Mouse (Mus musculus): ENCODE results near the gene Vmn1r82. TPM values are rescaled to one million over a fixed set of nuclear protein-coding genes. Genes with fewer than 3 reads are reported as not detected.

The Vmn1r82 gene
- not detected in 2 replicates for total RNA-seq (2012; rRNA removed)

GRCm38 (mm10) chr7:12300130-12300529, at the start of gene Vmn1r82:
Gene Vmn1r82, plus strand, starts transcription at chr7:12300430.
- Histone ChIP-seq H3K27ac (ENCODE audit: insufficient read depth, low read depth, low read length, poor library complexity, severe bottlenecking) (no peak within 1 kb of the TSS), H3K4me1 (ENCODE audit: control insufficient read depth in 2 of 2, insufficient read depth in 2 of 2, low read length in 2 of 2, poor library complexity in 1 of 2) (no peaks in the 10 kb centered on the region), H3K9ac (ENCODE audit: insufficient read depth, low read depth, low read length, poor library complexity, severe bottlenecking) (no peak within 1 kb of the TSS), H3K4me3 (ENCODE audit: insufficient read depth in 1 of 2, low read depth in 1 of 2, low read length in 2 of 2, poor library complexity in 1 of 2, severe bottlenecking in 1 of 2) (no peak within 1 kb of the TSS), H3K9me3 (ENCODE audit: control insufficient read depth, insufficient read depth, low read depth, low read length) (no peaks in the 10 kb centered on the region), H3K36me3 (ENCODE audit: control insufficient read depth, insufficient read depth, low read length, poor library complexity, severe bottlenecking) (no peaks in the 10 kb centered on the region)
- TF ChIP-seq MAFK (IDR thresholded peaks at IDR 0.05; ENCODE audit: insufficient read depth, low read depth, low read length), result no peak
- TF ChIP-seq ZC3H11A (IDR thresholded peaks at IDR 0.05; ENCODE audit: borderline replicate concordance, low read depth, low read length), result no peak
- no peak for TF ChIP-seq HCFC1 (IDR thresholded peaks at IDR 0.05; ENCODE audit: borderline replicate concordance, insufficient read depth, low read length)
- no peak for TF ChIP-seq CHD2 (IDR thresholded peaks at IDR 0.05; ENCODE audit: low read depth, low read length)
- TF ChIP-seq ZNF384 (IDR thresholded peaks at IDR 0.05; ENCODE audit: low read depth, low read length), result no peak
- in situ Hi-C loops (cut with MboI; ENCODE audit: low sequenced_read_pairs in 2 of 2, unreplicated experiment in 2 of 2), result no loop called here
- DNase-seq (ENCODE audit: low read depth, low spot score), result no peak

GRCm38 (mm10) chr7:12268169-12268568, 32.1 kb upstream of the Vmn1r82 start, which contains the start of gene Vmn1r81:
Gene Vmn1r81, minus strand, starts transcription at chr7:12268269.
- no peak within 1 kb of the TSS for H3K27ac ChIP-seq (ENCODE audit: insufficient read depth, low read depth, low read length, poor library complexity, severe bottlenecking)
- H3K4me1 ChIP-seq (ENCODE audit: control insufficient read depth in 2 of 2, insufficient read depth in 2 of 2, low read length in 2 of 2, poor library complexity in 1 of 2), result no peaks in the 10 kb centered on the region
- H3K36me3 ChIP-seq (ENCODE audit: control insufficient read depth, insufficient read depth, low read length, poor library complexity, severe bottlenecking), result no peaks in the 10 kb centered on the region
- H3K4me3 ChIP-seq (ENCODE audit: insufficient read depth in 1 of 2, low read depth in 1 of 2, low read length in 2 of 2, poor library complexity in 1 of 2, severe bottlenecking in 1 of 2), result no peak within 1 kb of the TSS
- DNase-seq (ENCODE audit: low read depth, low spot score), result no peak
- TF ChIP-seq ZC3H11A (IDR thresholded peaks at IDR 0.05; ENCODE audit: borderline replicate concordance, low read depth, low read length), result no peak
- in situ Hi-C loops (cut with MboI; ENCODE audit: low sequenced_read_pairs in 2 of 2, unreplicated experiment in 2 of 2), result no loop called here
- no peaks in the 10 kb centered on the region for H3K9me3 ChIP-seq (ENCODE audit: control insufficient read depth, insufficient read depth, low read depth, low read length)
- no peak within 1 kb of the TSS for H3K9ac ChIP-seq (ENCODE audit: insufficient read depth, low read depth, low read length, poor library complexity, severe bottlenecking)

- TF ChIP-seq ZNF384 (IDR thresholded peaks at IDR 0.05; ENCODE audit: low read depth, low read length) (no peak), CHD2 (IDR thresholded peaks at IDR 0.05; ENCODE audit: low read depth, low read length) (no peak), MAFK (IDR thresholded peaks at IDR 0.05; ENCODE audit: insufficient read depth, low read depth, low read length) (no peak), ZC3H11A (IDR thresholded peaks at IDR 0.05; ENCODE audit: borderline replicate concordance, low read depth, low read length) (no peak), HCFC1 (IDR thresholded peaks at IDR 0.05; ENCODE audit: borderline replicate concordance, insufficient read depth, low read length) (no peak)
- in situ Hi-C loops (cut with MboI; ENCODE audit: low sequenced_read_pairs in 2 of 2, unreplicated experiment in 2 of 2), result no loop called here
- no peaks in the 10 kb centered on the region for H3K9me3 ChIP-seq (ENCODE audit: control insufficient read depth, insufficient read depth, low read depth, low read length)
- no peak within 1 kb of the TSS for H3K9ac ChIP-seq (ENCODE audit: insufficient read depth, low read depth, low read length, poor library complexity, severe bottlenecking)
- no peak within 1 kb of the TSS for H3K4me3 ChIP-seq (ENCODE audit: insufficient read depth in 1 of 2, low read depth in 1 of 2, low read length in 2 of 2, poor library complexity in 1 of 2, severe bottlenecking in 1 of 2)
- H3K36me3 ChIP-seq (ENCODE audit: control insufficient read depth, insufficient read depth, low read length, poor library complexity, severe bottlenecking), result no peaks in the 10 kb centered on the region
- DNase-seq (ENCODE audit: low read depth, low spot score), result no peak
- H3K27ac ChIP-seq (ENCODE audit: insufficient read depth, low read depth, low read length, poor library complexity, severe bottlenecking), result no peak within 1 kb of the TSS
- H3K4me1 ChIP-seq (ENCODE audit: control insufficient read depth in 2 of 2, insufficient read depth in 2 of 2, low read length in 2 of 2, poor library complexity in 1 of 2), result no peaks in the 10 kb centered on the region
These were observed 29.2 kb downstream of the Vmn1r82 start, which contains the start of gene Vmn1r83 for GRCm38 (mm10) chr7:12329381-12329780. Gene Vmn1r83, minus strand, starts transcription at chr7:12329481.

Other genes with a start within 250 kb of the Vmn1r82 start
- not detected in 2 replicates for gene Vmn1r78, start 150.2 kb upstream of the Vmn1r82 start, total RNA-seq (2012; rRNA removed)
- not detected in 2 replicates for gene Vmn1r79, start 129.2 kb upstream of the Vmn1r82 start, total RNA-seq (2012; rRNA removed)
- not detected in 2 replicates for gene Vmn1r80, start 111.1 kb upstream of the Vmn1r82 start, total RNA-seq (2012; rRNA removed)
- not detected in 2 replicates for gene Vmn1r81, start 32.2 kb upstream of the Vmn1r82 start, total RNA-seq (2012; rRNA removed)
- not detected in 2 replicates for gene Vmn1r83, start 29.1 kb downstream of the Vmn1r82 start, total RNA-seq (2012; rRNA removed)
- not detected in 2 replicates for gene Vmn1r84, start 68.8 kb downstream of the Vmn1r82 start, total RNA-seq (2012; rRNA removed)
- gene Zfp551, start 122.3 kb downstream of the Vmn1r82 start, total RNA-seq (2012; rRNA removed), result 2.4 and 2.5 TPM in 2 replicates
- 8.3 and 10.3 TPM in 2 replicates for gene Zfp606, start 177.9 kb downstream of the Vmn1r82 start, total RNA-seq (2012; rRNA removed)
- not detected in 2 replicates for gene 2900092C05Rik, start 212.1 kb downstream of the Vmn1r82 start, total RNA-seq (2012; rRNA removed)

Data from ES-E14 (cell line).